Mouse (Mus musculus) hindlimb bud, embryonic 11.5 days (tissue): Measurements from ENCODE around the gene Phox2b.

Source experiments
- DNase-seq: peaks from one replicate; pipeline ENCODE4 v3.0.0-alpha.2; 2012; ENCODE audit warnings: low read depth, low spot score; ENCODE audit errors: extremely low spot score

Phox2b gene

DNA sequence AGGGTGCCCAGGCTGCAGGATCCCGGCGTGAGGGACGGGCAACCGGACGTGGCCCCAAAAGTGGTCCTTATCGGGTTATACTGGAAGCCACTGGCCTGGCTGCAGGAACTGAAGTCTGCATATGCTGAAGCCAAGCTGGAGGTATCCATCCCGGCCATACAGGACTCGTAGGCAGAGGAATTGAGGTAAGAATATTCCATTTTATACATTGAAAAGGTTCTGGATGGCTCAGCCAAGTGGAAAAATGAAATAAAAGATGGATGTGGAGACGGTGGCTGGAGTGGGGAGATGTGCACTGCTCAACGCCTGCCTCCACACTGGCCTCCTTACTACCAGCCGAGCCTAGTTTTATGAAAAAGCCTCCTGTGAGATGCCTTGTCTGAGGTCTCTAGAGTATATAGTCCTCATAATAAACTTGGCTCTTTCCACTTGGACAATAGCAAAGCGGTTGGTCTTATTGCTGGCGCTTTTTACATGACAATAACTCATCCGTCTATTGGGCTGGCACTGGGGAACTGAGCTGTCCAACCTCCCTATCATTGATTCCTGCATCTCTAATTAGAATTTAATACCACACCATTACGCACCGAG lies at the start of gene Phox2b:
Gene Phox2b (minus strand): TSS at position 569 of the 591 bp plus-strand sequence.
- DNase-seq: no peak

DNA sequence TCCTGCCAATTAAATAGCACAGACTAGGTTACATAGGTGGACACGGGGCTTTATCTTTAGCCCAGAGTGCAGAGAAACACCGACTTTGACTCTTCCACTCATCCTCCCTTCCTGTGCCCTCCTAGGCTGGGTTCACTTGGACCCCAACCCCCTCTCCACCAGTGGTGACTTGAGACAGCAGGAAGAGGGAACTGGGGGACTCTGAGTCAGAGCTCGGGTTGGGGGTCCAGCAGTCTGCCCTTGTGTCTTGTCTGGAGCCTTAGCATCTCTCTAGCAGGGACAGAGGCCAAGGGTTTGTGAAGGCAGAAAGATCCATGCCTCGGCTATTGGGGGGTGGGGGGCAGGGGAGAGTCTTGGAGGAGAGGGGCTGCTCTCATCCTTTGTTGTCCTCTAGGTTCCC lies 43.5 kb upstream of the Phox2b start:
- no peak for DNase-seq

DNA sequence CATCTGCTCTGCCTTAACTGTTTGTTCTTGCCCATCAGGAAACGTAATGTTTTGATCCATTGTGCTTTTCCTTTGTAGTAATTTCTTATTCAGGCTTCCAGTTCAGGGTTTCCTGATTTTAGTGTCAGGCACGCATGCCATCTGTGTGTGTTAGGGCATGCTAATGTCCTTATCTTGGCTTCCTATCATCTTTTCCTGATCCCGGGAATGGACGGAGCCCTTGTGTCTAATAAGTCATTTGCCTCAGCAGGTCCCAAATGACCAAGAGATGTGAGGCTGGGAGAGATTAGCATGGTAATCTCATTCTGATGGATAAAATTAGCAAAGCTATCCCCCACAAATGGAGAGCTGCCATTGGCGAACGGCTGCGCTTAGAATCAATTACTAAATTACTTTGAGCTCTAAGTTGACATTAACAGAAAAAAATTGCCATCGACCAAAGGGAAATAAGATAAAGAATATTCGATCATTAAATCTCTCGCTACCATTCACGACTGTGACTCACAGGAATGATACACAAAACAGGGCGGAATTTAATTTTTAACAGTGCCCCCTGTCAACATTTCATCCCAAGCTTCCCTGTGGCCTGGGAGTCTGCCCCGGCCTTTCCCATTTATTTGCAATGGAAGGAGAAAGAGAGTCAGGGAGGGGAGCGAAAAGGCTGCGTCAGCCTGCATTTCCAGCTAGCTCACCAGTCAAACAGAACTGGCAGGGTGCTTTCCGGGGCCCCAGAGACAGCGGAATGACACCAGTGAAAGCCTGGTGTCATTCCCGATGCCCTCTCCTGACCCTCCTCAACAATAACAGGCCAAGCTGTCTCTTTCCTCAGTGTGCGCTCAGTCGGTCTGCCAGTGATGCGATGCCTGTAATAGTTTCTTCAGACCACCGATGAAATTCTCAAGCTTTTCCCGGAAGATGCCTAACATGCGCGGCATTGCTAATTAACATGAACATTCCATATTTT lies 40.2 kb upstream of the Phox2b start:
- no peak for DNase-seq

DNA sequence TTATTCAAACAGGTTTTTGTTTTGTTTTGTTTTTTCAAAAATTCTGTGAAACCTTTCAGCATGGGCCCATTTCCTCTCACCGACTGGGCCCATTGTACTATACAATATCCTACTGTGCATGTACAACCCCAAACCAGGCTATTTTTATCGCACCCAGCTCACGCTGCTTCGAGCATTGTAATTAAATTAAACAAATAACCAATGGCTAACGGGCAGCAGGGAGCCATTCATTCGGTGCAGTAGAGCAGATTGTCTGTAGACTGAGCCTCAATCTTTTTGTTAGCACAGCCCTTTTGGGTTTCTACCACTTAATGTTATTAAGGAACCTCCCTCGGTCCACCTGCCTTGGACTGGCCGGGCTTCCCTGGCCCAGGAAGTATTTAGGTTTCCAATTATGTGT lies 39.5 kb upstream of the Phox2b start:
- no peak for DNase-seq

DNA sequence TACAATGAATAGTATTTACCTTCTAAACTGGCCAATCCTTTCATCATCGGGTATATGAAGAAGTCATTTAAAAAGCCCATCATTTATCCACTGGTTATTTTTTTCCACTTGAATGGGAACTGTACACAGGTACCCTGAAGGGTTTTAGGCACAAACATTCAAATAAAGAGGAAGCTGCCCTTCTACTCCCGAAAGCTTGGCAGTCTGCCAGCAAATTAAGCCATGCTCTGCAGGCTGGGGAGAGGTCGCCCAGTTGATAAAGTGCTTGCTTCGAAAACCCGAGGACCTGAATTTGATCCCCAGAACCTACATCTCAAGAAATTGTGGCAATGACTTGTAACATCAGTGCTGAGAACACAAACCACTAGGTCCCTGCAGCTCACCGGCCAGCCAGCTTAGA lies 35.6 kb upstream of the Phox2b start:
- DNase-seq: no peak

DNA sequence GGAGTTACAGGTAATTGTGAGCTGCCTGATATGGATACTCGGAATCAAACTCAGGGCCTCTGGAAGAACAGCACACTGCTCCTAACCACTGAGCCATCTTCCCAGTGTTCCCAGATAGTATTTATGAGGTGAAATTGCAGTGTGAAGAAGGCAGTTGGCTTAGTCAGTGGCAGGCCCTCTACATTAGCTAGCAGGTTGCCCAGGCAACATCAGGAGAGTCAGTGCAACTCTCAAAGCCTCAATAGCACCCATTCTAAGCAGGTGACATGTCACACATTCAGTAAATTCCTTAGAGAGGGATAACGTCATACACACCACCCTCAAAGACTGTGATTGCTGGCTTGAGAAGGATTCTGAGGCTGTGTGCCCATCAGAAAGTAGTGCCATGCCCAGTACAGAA lies 32.6 kb upstream of the Phox2b start:
- DNase-seq: no peak

DNA sequence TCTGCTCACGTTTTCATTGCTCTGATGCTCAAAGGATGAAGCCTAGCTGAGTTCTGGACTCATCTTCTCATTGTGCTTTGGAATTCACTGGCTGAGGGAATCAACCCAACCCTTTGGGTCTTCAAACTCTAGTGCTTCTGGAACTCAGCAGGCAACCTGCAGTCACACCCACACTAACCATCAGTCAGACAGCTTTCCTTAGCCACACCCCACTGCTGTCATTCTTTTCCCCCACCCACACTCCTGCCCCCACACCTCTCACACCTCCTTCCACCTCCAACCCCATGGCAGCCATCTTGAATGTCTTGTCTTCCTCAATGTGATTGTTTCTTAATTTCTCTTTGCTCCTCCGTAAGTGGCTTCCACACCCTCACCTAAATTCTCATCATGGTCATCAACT lies 7.2 kb upstream of the Phox2b start:
- no peak for DNase-seq

DNA sequence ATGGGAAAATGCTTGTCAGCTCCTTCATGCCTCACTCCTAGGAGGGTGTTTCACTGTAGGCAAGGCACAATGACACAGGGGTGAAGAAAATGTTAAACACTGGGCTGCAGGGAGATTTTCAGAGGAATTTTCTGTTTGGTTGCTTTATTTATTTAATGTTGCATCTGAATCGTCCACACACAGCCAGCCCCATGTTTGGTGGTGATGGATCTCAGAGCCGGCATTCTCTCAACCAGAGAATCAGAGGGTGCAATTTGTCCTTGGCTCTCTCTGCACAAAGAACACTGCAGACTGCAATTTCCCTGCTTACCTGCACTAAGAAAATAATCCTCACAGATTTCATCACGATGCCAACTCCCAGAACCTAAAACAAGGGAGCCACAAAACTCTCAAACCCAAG lies 3.9 kb upstream of the Phox2b start:
- DNase-seq: no peak

DNA sequence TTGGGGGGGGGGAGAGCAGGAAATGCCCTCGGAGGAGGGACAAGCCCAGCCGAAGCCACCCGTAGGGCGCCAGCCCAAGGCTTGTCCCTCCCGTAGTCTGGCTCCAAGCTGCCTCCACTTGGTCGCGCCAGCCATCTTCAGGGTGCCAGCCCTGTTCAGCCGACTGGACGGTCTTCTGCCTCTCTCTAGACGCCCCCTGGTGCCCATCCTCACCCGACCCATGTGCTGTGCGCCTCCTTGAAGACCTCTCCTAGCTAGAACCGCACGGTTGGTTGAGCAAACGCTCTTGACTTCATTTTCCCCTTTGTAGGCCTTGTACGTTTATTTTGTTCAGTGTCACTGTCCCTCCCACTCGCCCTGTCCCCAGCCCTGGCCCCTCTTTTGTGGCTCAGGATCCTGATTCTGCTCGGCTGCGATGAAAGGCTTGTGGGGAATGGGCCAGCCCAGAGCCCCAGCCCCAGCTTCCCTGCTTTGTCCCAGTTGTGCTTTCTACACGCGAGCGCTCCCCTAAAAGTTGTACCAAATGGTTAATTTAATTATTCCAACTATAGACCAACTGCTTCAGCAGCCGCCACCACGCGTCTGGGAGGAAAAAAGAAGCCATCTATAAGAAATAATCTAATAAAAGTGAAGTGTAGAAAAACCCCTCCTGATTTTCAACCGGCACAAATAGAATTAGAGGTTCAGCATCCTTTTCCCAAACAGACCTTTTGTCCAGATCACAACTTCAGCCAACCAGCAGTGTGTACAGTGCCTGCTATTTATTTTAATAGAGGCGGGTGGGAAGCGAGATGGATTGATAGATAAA lies 2.9 kb upstream of the Phox2b start:
- no peak for DNase-seq

DNA sequence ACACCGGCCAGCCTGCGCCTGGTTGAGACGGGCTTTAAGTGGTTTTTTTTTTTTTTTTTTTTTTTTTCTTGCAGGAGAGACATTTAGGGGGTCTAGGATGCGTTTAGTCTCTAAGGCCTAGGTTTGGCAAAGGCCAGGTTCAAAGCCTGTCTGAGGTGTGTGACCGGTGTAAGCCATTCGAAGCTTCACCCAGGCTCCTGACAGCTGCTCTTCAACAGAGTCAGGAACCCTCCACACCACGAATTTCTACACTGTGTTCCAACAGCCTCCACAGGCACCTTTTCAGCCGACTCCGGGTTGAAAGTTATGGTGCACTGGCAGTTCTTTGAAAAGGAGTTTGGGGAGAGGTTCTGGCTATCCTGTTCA lies 2.3 kb upstream of the Phox2b start:
- DNase-seq: no peak

DNA sequence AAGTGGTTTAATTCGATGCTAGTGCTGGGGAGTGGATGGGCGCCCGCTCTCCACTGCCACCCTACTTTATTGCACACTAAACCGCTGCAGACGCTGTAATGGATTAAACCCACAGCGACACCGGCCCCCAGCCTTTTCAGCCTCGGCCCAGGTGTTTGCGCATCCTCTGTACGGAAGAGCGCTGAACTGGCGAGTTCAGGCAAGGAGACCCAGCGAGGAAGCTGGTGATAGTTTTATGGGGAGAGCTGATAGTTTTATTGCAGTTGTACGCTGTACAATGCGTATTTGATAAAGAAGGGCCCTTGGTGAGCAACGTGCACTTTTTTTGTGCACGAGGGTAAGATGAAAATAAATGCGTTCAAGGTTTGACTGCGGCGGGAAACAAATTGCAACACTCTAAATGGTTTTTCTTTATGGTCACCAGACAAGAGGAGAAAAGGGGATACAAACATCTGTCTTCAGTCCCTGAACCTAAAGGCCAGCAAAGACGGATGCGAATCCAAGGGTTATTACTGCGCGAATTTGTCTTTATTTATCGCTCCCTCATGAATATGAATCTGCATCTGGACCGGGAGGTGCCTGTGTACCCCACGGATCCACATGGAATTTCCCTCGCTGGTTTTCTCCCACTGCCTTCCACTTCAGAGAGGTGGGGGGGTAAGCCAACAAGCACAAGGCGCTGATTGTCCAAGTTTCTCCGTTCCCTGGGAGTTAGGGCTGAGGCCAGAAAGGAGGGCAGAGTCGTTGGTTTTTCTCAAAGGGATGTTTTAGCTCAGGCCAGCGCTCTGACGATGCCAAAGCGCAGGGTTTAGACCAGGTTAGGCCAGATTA lies 1.7 kb upstream of the Phox2b start:
- no peak for DNase-seq

DNA sequence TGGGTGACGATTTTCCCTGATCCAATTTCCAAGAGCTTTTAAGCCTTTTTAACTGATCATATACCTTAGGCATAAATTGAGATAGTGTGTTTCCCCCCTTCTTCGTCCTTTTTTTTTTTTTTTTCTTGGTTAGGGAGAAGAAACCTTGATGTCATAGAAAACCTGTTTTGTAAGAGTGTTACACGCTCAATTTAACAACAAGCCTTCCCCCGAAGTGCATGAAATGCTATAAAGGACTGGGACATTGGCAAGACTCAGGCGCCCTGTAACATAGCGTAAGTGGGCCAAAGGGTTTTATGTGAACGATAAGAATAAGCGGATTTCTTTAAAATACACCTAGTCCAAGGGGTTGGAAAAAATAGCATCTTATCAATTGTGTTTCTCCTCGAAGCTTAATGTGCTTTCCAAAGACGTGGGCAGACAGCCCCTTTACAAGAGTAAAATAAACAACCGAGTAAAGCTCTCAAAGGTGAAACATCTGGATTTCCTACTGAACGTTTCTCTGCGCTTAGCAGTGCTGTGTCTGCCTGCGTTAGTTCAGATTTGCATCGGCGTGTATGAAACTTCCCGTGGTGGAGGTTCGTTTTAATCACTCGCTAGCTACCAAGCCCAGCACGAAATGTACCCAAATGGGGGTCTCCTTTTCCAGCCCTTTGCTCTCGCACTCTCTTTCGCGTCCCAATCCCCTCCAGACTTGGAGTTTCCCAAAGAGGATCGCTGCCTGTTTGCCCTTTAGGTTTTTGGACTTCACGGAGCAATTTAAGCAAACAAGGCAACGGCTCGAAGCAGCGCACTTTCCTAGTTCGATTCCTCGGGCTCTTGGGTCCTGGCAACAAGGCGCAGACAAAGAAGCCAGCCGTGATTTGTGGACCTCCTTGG lies 531 bp upstream of the Phox2b start:
- DNase-seq: no peak

DNA sequence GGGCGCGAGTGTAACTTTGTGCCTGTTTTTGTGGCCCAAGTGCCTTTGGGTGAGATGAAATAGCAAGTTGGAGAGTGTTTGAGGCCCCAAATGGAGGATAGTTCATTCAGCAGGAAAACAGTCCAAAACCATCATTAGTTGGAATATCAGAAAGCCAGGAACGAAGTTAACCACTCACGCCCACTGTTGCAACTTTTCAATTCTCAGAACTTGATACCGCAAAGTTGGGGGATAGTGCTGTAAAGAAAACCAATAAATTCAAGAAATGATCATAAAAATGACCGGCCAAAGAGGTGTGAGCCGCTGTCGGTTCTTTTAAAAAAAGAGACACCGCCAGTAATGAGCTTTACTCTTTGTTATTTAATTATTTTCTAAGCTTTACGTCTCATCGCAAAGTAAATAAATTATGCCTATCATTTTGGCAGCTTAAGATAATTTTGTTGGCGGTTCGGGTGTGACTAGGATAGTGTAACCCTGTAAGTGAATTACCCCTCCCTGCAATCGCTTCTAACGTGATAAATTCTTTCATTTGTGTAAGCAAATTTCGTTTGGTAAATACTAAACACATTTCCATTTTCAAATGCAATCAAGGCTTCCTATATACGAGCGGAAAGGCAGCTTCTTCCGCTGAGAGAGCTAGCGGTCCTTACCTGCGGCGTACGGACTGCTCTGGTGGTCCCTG lies 909 bp downstream of the Phox2b start:
- DNase-seq: no peak

DNA sequence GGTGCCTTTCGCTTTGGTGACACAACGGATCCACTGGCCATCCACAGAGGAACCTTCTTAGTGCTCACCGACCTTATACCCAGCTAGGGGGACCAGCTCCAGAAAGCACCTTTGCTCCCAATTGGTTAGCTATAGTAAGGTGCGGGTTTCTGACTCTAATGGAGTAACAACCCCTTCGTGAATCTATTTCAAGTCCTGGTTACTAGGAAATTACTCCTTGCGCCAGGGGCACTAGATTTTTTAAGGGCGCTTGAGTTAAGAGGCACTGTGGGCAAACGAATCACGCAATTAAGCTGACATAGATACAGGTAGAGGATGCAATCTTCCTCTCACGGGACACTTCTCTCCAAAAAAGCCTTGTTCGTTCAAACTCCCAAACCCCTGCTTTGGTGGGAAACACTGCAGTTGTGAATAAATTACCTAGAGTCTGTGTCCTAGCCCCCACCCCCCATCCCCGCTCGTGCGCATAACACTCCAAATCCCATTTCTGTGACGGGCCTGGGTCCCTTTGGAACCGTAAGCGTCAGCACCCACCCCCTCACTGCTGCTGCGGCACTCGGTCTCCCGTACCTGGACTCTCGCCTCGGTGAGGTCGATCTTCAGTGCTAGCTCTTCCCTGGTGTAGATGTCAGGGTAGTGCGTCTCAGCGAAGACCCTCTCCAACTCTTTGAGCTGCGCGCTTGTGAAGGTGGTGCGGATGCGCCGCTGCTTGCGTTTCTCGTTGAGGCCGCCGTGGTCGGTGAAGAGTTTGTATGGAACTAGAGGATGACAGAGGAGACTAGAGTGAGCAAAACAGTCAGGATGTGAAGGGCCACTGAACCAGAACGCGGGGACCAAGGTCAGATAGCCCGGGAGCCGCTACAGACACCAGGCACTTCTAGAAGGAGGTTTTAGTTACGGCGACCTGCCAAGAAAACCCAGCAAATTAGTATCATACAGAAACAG lies 1.7 kb downstream of the Phox2b start:
- DNase-seq: no peak

DNA sequence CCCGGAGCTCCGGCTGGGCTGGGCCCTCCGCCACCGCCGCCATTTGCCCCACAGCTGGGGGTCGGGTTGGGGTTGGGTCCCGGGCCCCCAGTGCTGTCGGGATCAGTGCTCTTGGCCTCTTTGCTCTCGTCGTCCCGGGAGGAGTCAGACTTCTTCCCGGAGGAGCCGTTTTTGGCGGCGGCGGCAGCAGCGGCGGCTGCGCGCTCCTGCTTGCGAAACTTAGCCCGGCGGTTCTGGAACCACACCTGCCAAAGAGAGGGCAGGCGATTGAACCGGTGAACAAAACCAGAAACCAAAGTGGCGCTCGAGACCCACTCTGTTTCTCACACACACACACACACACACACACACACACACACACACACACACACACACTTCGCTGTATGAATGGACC lies 2.7 kb downstream of the Phox2b start:
- no peak for DNase-seq

DNA sequence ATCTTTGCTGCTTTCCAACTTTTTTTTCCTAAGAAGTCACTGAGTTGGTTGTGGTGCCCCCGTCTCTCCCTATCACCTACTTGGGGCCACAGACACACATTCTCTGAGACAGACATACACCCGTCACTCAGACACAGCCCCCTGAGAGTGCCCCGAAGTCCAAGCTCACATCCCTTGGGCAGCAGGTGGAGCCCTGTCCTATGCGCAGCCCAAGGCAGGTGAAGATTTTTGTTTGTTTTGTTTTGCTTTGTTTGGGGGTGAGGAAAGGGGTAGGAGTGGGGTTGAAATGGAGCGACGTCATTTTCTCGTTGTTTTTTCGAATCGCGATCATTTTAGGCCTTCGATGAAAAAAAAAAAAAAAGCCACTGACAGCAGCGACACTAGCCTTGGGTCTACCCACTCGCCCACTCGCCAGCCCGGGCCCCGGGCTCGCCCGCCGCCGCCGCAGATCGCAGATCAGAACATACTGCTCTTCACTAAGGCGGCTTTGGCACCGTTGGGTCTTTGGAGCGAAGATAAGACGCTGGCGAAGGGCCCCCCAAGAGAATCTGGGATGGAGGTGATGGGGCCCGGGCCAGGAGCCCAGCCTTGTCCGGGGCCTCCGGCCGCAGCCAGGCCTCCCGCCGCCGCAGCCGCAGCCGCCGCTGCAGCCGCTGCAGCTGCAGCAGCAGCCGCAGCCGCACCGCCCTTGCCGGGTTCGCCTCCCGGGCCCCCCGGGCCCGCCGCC lies 3.3 kb downstream of the Phox2b start:
- DNase-seq: no peak

DNA sequence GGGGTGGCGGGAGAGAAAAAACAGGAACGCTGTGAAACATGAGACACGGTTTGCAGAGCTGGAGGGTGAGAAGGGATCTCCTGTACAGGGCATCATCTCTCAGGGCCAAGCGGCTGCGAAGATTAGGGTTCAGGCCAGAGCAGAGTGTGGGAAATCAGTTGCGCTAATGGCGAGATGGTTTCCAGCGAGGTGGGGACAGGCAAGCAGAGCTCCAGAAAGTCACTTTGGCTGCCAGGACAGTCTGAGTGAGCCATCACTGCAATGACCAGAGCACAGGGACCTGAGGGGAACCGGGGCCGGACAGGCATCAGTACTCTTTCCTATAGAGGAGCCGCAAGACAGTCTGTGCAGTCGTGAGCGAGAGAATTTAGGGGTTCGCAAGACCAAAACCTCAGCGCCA lies 3.9 kb downstream of the Phox2b start:
- DNase-seq: no peak

DNA sequence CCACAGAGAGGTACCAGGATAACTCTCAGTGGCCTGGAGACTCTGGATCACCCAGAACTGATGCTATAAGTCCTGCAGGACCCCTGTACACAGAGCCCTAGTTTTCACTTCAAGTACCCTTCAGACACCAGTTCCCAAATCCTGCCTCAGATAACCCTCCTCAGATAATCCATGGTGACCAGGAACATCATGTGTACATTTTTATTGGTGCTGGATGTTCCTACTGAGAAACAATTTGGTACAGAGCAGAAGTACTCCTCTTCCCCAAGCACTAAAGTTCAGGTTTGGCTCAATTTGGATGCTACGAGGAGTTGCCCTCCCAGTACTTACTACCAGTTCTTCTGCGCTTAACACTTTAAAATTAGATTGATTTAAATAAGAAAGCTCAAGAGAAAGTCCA lies 5.1 kb downstream of the Phox2b start:
- no peak for DNase-seq
